Mouse (Mus musculus) effector memory CD4-positive, alpha-beta T cell, adult 7 months (primary cell): ENCODE data around the gene Olfr165. TPM values are rescaled to one million over a fixed set of nuclear protein-coding genes. Genes with fewer than 3 reads are reported as not detected.

Experiments used
- polyA plus RNA-seq: library from polyadenylated mRNA; unstranded; fragments of 100-300 nt; shearing (Covaris generic); gene quantifications from one replicate; pipeline ENCODE4 v1.2.1, GENCODE M21; 2017

The Olfr165 gene
- not detected for polyA plus RNA-seq

GRCm38 (mm10) chr16:19423034-19423433 is at the start of gene Olfr165:
Gene Olfr165 (minus strand): TSS chr16:19423134.

Other genes starting within 250 kb of the Olfr165 start
- gene Olfr164, start 109.1 kb downstream of the Olfr165 start, polyA plus RNA-seq, result not detected
- gene Olfr166, start 60.6 kb upstream of the Olfr165 start, polyA plus RNA-seq, result not detected
- 0.18 TPM for gene Olfr167, start 99.1 kb upstream of the Olfr165 start, polyA plus RNA-seq
- gene Olfr168, start 112.4 kb upstream of the Olfr165 start, polyA plus RNA-seq, result not detected
- gene Olfr169, start 148.7 kb upstream of the Olfr165 start, polyA plus RNA-seq, result not detected
- not detected for gene Olfr170, start 188.7 kb upstream of the Olfr165 start, polyA plus RNA-seq
- gene Olfr171, start 206.8 kb upstream of the Olfr165 start, polyA plus RNA-seq, result not detected